Mouse (Mus musculus): ENCODE results near the gene Elmo1. TPM values are rescaled to one million over a fixed set of nuclear protein-coding genes. Genes with fewer than 3 reads are reported as not detected.

The Elmo1 gene
- polyA plus RNA-seq, 1 experiment from 2014 or later: 10.1 TPM

- Histone ChIP-seq H3K4me3 (no peak overlapping the region), H3K27me3 (no peaks in the 10 kb centered on the region), H3K9me3 (replicated peaks) (no peaks in the 10 kb centered on the region), H3K4me2 (no peak overlapping the region), H3K27ac (no peak overlapping the region), H3K4me1 (replicated peaks) (no peaks in the 10 kb centered on the region), H3K9ac (no peak overlapping the region), H3K36me3 (no peaks in the 10 kb centered on the region)
- 100% methylated on average over 1 of the region's 1 CpGs for WGBS
- ATAC-seq (replicated peaks; ENCODE audit: insufficient number of reproducible peaks, insufficient read depth, low FRiP score, low read depth): no peak
Measured at GRCm38 (mm10) chr13:20467381-20467780, 377.0 kb downstream of the Elmo1 start.

- Histone ChIP-seq H3K27ac (no peak overlapping the region), H3K4me1 (replicated peaks) (peaks cover 16% of the 10 kb centered on the region), H3K4me3 (no peak overlapping the region), H3K27me3 (no peaks in the 10 kb centered on the region), H3K9ac (no peak overlapping the region), H3K9me3 (replicated peaks) (no peaks in the 10 kb centered on the region), H3K36me3 (no peaks in the 10 kb centered on the region), H3K4me2 (no peak overlapping the region)
- WGBS: 11% methylated on average over 6 of the region's 6 CpGs
- ATAC-seq (replicated peaks; ENCODE audit: insufficient number of reproducible peaks, insufficient read depth, low FRiP score, low read depth): no peak
Measured at GRCm38 (mm10) chr13:20471732-20472131, 381.3 kb downstream of the Elmo1 start.

- H3K36me3 ChIP-seq: no peaks in the 10 kb centered on the region
- H3K27ac ChIP-seq: no peak overlapping the region
- ATAC-seq (replicated peaks; ENCODE audit: insufficient number of reproducible peaks, insufficient read depth, low FRiP score, low read depth): no peak
- no peak overlapping the region for H3K4me3 ChIP-seq
- H3K4me1 ChIP-seq (replicated peaks): peaks cover 16% of the 10 kb centered on the region
- H3K9ac ChIP-seq: no peak overlapping the region
- WGBS: 67% methylated on average over 10 of the region's 10 CpGs
- no peaks in the 10 kb centered on the region for H3K9me3 ChIP-seq (replicated peaks)
- no peaks in the 10 kb centered on the region for H3K27me3 ChIP-seq
- no peak overlapping the region for H3K4me2 ChIP-seq
Measured at GRCm38 (mm10) chr13:20472301-20472831, 382.0 kb downstream of the Elmo1 start.

- Histone ChIP-seq H3K4me3 (no peak overlapping the region), H3K4me2 (no peak overlapping the region), H3K9ac (no peak overlapping the region), H3K36me3 (no peaks in the 10 kb centered on the region), H3K27ac (no peak overlapping the region), H3K9me3 (replicated peaks) (no peaks in the 10 kb centered on the region), H3K4me1 (replicated peaks) (peaks cover 16% of the 10 kb centered on the region), H3K27me3 (no peaks in the 10 kb centered on the region)
- WGBS: 88% methylated on average over 15 of the region's 15 CpGs
- ATAC-seq (replicated peaks; ENCODE audit: insufficient number of reproducible peaks, insufficient read depth, low FRiP score, low read depth): no peak
Measured at GRCm38 (mm10) chr13:20472891-20473539, 382.6 kb downstream of the Elmo1 start.

GRCm38 (mm10) chr13:20473641-20474078 lies 383.3 kb downstream of the Elmo1 start:
- Histone ChIP-seq H3K27ac (no peak overlapping the region), H3K4me1 (replicated peaks) (peaks cover 16% of the 10 kb centered on the region), H3K36me3 (no peaks in the 10 kb centered on the region), H3K9ac (no peak overlapping the region), H3K27me3 (no peaks in the 10 kb centered on the region), H3K4me2 (no peak overlapping the region), H3K4me3 (no peak overlapping the region), H3K9me3 (replicated peaks) (no peaks in the 10 kb centered on the region)
- WGBS: 58% methylated on average over 7 of the region's 7 CpGs
- ATAC-seq (replicated peaks; ENCODE audit: insufficient number of reproducible peaks, insufficient read depth, low FRiP score, low read depth): no peak

- no peak overlapping the region for H3K9ac ChIP-seq
- 85% methylated on average over 4 of the region's 4 CpGs for WGBS
- no peaks in the 10 kb centered on the region for H3K36me3 ChIP-seq
- no peaks in the 10 kb centered on the region for H3K9me3 ChIP-seq (replicated peaks)
- H3K27me3 ChIP-seq: no peaks in the 10 kb centered on the region
- peaks cover 16% of the 10 kb centered on the region for H3K4me1 ChIP-seq (replicated peaks)
- H3K4me3 ChIP-seq: no peak overlapping the region
- H3K27ac ChIP-seq: no peak overlapping the region
- ATAC-seq (replicated peaks; ENCODE audit: insufficient number of reproducible peaks, insufficient read depth, low FRiP score, low read depth): no peak
- no peak overlapping the region for H3K4me2 ChIP-seq
Measured at GRCm38 (mm10) chr13:20474600-20474999, 384.2 kb downstream of the Elmo1 start.

- H3K27me3 ChIP-seq: no peaks in the 10 kb centered on the region
- H3K9me3 ChIP-seq (replicated peaks): no peaks in the 10 kb centered on the region
- H3K27ac ChIP-seq: no peak overlapping the region
- 83% methylated on average over 1 of the region's 1 CpGs for WGBS
- no peak overlapping the region for H3K9ac ChIP-seq
- peaks cover 4% of the 10 kb centered on the region; the same call in 1 of the 2 replicates for H3K4me1 ChIP-seq (replicated peaks)
- no peak overlapping the region for H3K4me2 ChIP-seq
- H3K4me3 ChIP-seq: no peak overlapping the region
- no peak for ATAC-seq (replicated peaks; ENCODE audit: insufficient number of reproducible peaks, insufficient read depth, low FRiP score, low read depth)
- H3K36me3 ChIP-seq: no peaks in the 10 kb centered on the region
Measured at GRCm38 (mm10) chr13:20481805-20482204, 391.4 kb downstream of the Elmo1 start.

- H3K9ac ChIP-seq: no peak overlapping the region
- 71% methylated on average over 3 of the region's 3 CpGs for WGBS
- no peak for ATAC-seq (replicated peaks; ENCODE audit: insufficient number of reproducible peaks, insufficient read depth, low FRiP score, low read depth)
Measured at GRCm38 (mm10) chr13:20489110-20489509, 398.7 kb downstream of the Elmo1 start.

GRCm38 (mm10) chr13:20489698-20490417 lies 399.5 kb downstream of the Elmo1 start:
- peaks cover 2% of the 10 kb centered on the region; the same call in 1 of the 2 replicates for H3K4me1 ChIP-seq (replicated peaks)
- no peaks in the 10 kb centered on the region for H3K27me3 ChIP-seq
- H3K9me3 ChIP-seq (replicated peaks): no peaks in the 10 kb centered on the region
- no peak overlapping the region for H3K4me3 ChIP-seq
- no peak overlapping the region for H3K4me2 ChIP-seq
- H3K27ac ChIP-seq: no peak overlapping the region
- ATAC-seq (replicated peaks; ENCODE audit: insufficient number of reproducible peaks, insufficient read depth, low FRiP score, low read depth): no peak
- no peak overlapping the region for H3K9ac ChIP-seq
- no peaks in the 10 kb centered on the region for H3K36me3 ChIP-seq
- WGBS: 53% methylated on average over 8 of the region's 8 CpGs

More at GRCm38 (mm10) chr13:20489110-20489509, 398.7 kb downstream of the Elmo1 start:
- no peak overlapping the region for H3K4me3 ChIP-seq
- H3K9me3 ChIP-seq (replicated peaks): no peaks in the 10 kb centered on the region
- no peak overlapping the region for H3K27ac ChIP-seq
- no peaks in the 10 kb centered on the region for H3K27me3 ChIP-seq
- no peak overlapping the region for H3K4me2 ChIP-seq
- H3K36me3 ChIP-seq: no peaks in the 10 kb centered on the region
- peaks cover 2% of the 10 kb centered on the region; the same call in 1 of the 2 replicates for H3K4me1 ChIP-seq (replicated peaks)

GRCm38 (mm10) chr13:20490860-20491594 lies 400.6 kb downstream of the Elmo1 start:
- no peak for ATAC-seq (replicated peaks; ENCODE audit: insufficient number of reproducible peaks, insufficient read depth, low FRiP score, low read depth)
- Histone ChIP-seq H3K4me3 (no peak overlapping the region), H3K27ac (no peak overlapping the region), H3K9me3 (replicated peaks) (no peaks in the 10 kb centered on the region), H3K27me3 (no peaks in the 10 kb centered on the region), H3K4me2 (no peak overlapping the region), H3K4me1 (replicated peaks) (peaks cover 2% of the 10 kb centered on the region; the same call in 1 of the 2 replicates), H3K36me3 (no peaks in the 10 kb centered on the region), H3K9ac (no peak overlapping the region)
- WGBS: 78% methylated on average over 5 of the region's 5 CpGs

GRCm38 (mm10) chr13:20491666-20492065 lies 401.3 kb downstream of the Elmo1 start:
- Histone ChIP-seq H3K4me3 (no peak overlapping the region), H3K27ac (no peak overlapping the region), H3K9me3 (replicated peaks) (no peaks in the 10 kb centered on the region), H3K27me3 (no peaks in the 10 kb centered on the region), H3K4me1 (replicated peaks) (peaks cover 2% of the 10 kb centered on the region; the same call in 1 of the 2 replicates), H3K36me3 (no peaks in the 10 kb centered on the region), H3K4me2 (no peak overlapping the region), H3K9ac (no peak overlapping the region)
- ATAC-seq (replicated peaks; ENCODE audit: insufficient number of reproducible peaks, insufficient read depth, low FRiP score, low read depth): no peak
- 63% methylated on average over 3 of the region's 3 CpGs for WGBS

All from heart, embryonic 15.5 days (tissue).